Mouse (Mus musculus): Measurements from ENCODE around the gene Rec114.

The Rec114 gene

DNA sequence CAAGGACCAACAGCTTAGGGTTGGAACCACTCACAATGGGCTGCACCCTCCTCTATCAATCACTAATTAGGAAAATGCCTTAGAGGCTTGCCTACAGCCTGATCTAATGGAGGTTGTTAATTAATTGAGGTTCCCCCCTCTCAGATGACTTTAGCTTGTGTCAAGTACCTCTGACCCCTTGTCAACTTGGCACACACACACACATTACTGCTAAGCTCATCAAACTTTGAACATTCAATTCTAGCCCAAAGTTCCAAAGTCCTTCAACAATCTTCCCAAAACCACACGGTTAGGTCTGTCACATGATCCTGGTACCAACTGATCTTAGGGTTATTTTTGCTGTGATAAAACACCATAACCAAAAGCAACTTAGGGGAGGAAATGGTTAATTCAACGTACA is 26.9 kb downstream of the Rec114 start:
- no peak for DNase-seq (ENCODE audit: low spot score in 2 of 2)

DNA sequence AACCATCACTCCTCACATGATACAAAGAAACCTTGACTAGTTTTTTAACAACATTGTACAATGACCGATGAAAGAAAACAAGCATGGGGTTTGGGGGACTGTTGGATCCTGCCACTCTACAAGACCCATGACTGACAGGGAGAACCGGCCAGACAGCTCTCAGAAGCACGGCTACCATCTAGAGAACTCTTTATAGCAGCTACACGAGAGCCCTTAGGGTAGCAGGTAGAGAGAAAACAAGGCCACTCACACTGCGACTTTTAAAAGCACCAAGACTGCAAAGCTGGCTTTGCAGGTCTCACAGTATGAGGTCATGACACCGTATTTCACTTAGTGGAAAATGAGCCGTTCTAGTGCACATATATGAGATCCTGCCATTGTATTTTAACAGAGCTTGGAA is 33.1 kb downstream of the Rec114 start:
- DNase-seq (ENCODE audit: low spot score in 2 of 2) = no peak

DNA sequence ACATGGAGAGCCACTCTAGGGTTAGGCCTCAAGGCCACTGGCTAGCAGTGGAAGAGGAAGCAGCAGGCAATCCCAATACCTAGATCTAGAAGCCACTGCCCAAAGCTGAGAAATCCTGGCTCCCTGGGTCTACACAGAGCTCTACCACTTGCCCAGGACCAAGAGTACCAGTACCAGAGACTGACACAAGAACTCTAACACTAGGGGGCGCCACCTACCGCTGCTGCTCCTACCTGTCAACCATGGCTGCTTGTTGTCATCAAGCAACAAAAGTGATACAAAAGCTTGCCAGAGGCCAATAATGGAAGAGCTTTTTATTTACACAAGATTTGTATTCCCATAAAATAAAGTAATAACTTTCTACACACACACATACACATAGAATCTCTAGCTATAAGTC is 33.8 kb downstream of the Rec114 start:
- DNase-seq (ENCODE audit: low spot score in 2 of 2) = peak; percentile 2 to 15

DNA sequence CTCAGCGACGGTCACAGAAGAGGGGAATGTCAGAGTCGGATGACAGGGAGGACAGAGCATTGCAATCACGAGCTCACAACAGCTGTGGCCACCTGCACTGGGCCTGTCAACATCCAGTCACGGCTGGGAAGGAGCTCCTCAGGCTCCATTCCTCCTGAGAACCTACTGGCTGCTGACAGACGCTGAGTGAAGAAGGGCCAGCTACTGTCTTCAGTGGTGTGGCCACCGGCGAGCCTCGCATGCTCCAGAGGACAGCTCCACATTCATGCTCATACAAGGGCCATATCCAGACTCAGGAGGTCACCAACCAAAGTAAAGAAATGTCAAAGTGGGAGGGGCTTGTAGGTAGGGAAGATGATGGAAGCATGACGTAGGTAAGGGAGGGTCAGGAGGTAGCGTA is 36.0 kb downstream of the Rec114 start:
- DNase-seq (ENCODE audit: low spot score in 2 of 2) = no peak

DNA sequence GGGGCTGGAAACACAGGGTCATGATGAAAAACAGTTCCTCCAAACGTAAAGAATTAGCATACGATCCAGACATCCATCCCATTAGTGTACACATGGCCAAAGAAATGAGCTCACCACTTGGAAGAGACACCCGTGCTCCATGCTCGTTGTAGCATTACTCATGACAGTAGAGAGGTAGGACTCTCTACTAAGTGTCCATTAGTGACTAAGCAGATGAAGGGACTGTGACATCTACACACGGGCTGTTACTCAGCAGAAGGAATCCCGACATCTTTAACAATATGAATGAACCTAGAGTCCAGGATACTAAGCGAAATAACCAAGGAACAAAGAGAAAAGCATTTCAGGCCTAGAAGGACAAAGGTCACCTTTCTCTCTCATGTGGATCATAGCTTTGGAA is 37.7 kb downstream of the Rec114 start:
- DNase-seq (ENCODE audit: low spot score in 2 of 2) = no peak

DNA sequence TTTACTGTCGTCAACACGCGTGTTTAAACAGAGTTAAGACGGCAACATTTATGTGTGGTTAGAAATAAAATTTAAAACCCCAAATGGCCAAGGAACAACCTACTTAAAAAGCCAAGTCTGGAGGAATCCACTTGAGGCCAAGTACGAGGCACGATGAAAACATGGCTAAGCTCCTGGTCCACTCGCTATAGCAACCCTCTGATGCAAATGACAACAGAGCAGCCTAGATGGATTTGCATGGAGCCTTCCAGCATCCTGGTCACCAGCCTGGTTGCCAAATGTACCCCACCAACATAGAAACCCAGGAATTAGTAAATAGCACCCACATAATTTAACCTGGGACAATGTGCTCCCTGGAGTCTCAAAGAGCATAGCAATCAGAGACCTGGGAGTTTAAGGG is 40.0 kb downstream of the Rec114 start:
- DNase-seq (ENCODE audit: low spot score in 2 of 2) = no peak

DNA sequence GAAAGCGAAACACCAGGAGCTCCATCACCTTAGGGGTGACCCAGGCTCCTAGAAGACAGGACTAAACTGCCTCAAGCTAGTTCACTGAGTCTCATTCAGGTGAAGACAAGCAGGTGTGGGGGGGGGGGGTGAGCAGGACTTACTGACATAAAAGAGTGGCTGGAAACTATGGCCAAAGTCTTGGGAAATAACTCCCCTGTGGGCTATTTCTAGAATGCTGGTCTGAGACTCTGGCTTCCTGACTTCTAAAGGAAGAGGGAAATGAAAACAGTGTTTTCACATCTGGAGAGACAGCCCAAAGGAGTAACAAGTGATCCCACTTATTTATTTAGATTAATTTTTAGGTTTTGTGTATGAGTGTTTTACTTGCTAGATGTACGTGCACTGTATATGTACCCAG is 42.0 kb downstream of the Rec114 start:
- no peak for DNase-seq (ENCODE audit: low spot score in 2 of 2)

DNA sequence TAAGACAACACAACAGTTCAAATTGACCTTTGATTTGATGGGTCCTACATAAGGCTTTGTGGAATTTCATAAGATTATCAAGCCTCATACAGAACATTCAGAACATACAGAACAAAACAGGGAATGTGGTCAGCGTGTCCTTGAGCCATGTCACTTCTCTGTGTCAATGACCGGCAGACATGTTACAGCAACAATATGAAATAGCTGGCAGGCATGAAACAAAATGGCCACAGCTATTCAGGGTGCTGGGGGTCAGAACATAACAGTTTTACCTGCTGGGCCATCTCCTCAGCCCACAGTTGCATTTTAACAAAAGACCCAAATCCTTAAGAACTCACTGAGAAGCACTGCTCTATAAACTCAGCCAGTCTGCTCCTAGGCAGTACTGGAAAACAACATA is 45.3 kb downstream of the Rec114 start:
- DNase-seq (ENCODE audit: low spot score in 2 of 2) = no peak

DNA sequence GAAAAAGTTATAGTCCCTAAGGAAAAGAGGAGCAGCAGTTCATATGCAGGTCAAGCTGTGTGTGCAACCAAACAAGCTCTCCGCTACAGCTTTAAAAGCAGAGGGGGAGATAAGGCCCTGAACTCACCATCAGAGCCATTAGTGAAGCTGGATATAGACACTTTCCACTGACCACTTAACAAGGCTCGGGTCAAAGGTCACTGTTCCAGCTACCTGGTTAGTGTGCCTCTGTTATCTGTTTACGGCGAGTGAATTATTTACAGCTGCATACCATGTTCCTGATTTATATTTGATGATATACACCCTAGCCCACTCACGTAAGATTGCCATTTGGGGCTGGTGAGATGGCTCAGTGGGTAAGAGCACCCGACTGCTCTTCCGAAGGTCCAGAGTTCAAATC is 52.3 kb downstream of the Rec114 start:
- no peak for DNase-seq (ENCODE audit: low spot score in 2 of 2)

DNA sequence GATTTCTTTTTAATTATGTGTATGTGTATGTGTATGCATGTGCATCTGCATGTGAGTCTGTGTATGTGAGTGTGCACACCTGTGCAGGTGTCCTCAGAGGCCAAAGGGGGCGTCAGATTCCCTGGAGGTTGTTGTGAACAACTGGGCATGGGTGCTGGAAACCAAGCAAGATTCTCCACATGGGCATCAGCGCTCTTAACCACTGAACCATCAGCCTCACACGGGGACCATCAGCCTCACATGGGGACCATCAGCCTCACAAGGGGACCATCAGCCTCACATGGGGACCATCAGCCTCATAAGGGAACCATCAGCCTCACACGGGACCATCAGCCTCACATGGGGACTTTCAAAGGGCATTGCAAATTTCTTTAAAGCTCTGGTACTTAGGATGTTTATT is 53.1 kb downstream of the Rec114 start:
- DNase-seq (ENCODE audit: low spot score in 2 of 2) = no peak

DNA sequence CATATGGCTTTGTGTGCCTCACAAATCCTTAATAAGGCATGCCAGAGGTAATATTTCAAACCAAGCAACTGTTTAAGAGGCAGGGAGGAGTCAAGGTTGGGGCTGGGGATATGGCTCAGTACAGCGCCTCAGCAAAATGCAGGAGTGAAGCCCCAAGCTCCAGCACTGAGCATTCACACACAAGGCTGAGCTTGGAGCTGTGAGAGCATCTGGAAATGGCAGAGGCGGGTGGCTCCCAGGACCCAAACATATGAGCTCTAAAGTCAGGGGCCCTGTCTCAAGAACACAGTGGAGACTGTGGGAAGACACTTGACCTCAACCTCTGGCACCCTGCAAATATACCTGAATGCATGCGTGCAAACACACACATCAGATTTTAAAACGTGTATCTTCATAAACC is 55.7 kb downstream of the Rec114 start:
- no peak for DNase-seq (ENCODE audit: low spot score in 2 of 2)

DNA sequence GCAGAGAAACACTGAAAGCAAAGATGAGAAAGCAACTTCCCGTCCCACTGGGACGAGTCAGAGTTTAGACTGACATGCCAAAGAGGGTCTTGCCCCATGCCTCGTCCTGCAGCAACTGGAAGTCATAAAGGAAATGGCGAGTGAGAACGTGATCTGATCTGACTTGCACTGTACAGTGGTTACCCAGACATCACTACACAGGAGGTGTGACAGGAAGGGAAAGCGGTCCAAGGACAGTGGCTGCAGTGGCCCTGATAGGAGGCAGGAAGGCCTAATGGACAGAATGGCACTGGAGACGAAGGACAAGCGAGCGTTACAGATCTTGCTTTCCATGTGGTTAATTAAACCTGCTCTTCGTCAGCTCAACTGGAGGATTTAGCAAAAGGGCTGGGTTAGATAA is 58.5 kb downstream of the Rec114 start:
- no peak for DNase-seq (ENCODE audit: low spot score in 2 of 2)

DNA sequence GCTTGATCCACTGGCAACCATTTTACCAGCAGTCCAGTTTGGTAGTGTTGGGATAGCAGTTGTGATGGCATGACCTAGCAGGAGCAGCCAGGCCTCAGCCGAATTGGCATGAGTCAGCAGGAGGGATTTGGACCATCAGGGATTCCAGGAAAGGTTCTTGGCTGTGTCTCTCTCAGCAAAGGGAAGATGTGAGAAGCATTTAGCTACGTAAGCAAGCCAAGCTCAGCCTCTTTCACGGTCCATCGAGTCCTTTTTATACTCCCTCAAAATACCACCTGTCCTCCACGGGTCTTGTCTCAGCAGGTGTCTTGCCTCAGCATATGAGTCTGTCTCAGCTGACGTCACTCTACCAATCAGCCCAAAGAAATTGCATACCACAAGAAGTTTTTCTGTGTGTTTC is 60.4 kb downstream of the Rec114 start:
- no peak for DNase-seq (ENCODE audit: low spot score in 2 of 2)

DNA sequence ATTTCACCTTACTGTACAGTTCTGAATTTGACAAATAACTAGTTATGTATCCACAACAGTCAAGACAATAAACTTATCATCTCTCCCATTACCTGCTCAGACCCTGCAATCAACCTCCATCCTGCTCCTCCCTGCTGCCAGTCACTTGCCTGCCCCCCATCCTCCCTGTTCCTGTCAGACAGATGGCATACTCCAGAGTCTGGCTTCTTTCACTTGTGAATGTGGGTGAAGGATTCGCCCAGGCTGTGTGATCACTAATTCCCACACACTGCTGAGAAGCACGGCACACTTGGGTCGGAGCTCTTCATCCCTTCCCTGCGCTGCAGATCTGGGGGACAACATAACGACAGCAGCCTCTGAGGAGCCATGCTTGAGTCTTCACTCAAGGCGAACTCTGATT is 61.7 kb downstream of the Rec114 start:
- no peak for DNase-seq (ENCODE audit: low spot score in 2 of 2)

DNA sequence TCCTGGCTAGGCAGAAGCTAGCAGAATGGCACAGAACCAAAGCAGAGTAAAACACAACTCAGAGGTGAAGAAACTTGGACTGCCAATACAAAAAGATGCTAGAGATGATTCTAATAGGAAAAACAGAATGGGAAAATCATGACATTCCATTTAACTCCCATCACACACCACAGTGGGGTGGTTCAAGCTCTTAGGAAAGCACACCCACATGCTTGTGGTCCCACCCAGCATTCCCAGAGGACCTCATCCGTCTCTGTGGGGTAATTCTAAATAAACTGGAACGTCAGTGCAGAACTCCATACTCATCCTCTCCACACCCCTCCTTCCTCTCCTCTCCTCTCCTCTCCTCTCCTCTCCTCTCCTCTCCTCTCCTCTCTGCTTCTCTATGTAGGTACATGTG is 62.4 kb downstream of the Rec114 start:
- no peak for DNase-seq (ENCODE audit: low spot score in 2 of 2)

DNA sequence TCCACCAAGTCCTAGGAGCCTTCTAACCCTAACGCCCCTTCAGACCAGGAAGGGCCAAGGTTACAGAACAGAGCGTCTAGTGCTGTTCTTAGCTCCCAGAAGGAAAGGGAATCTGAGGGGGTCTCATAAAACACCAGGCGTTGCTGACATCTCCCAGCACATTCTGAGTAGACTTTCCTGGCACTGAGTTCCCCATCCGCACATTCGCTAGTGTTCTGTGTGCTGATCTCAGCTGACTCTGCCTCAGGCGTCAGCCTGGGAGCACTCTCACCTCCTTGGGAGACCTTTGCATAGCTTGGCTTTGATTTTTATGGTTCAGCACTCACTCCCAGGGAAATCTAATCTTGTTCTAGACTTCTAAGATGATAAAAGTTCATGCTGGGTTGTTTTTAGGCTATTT is 68.4 kb downstream of the Rec114 start:
- no peak for DNase-seq (ENCODE audit: low spot score in 2 of 2)

DNA sequence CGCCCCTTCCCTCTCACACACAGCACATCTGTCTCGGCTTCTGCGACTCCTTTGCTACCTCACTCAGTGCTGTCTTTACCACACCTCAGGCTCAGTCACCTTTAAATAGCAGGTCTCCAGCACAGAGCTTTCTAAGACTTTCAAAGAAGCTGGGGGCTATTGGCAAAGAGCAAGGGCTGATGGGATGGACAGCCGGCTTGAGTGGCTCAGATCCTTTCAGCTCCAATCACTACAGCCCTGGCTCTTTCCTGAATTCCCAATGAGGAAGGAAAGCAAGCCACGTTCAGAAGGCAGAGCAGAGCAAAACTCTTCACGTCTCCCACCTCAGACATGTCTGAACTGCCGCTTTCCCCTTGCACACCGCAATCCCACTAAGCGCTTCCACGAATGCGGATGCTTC is 69.0 kb downstream of the Rec114 start:
- no peak for DNase-seq (ENCODE audit: low spot score in 2 of 2)

DNA sequence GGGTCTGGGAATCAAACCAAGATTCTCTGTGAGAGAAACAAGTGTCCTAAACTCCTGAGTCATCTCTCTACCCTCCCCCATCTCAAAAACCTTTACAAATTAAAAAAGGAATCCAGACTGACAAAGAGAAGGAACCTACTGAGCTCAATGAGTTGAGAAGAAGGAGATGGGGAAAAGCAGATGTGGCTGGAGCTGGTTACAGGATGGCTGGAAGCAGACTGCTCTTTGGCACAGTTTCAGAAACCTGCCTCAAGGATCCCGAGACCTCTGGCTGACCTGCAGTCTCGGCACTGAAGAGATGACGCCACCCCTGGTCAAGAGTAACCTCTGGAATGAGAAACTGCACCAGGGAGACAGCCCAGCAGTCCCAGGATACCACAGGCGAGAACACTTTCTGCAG is 71.3 kb downstream of the Rec114 start:
- peak in 1 of 2 experiments; percentile 56 for DNase-seq (ENCODE audit: low spot score in 2 of 2)

DNA sequence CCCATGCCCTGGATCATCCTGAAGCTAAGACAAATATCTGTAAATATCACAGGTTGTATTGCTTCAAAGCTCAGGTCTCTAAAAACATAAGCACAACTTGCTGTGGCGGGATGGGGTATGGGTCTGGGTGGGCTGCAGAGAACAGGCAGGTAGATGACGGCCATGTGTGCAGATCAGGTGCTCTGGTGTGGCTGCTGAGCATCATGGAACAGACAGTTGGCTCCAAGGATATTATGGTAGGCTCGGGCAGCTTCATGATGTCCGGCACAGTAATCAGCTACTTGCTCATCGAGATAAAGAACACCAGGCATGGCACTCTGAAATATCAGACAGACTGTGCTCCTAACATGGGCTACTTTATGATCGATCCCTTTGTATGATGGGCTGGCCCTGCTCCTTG is 73.9 kb downstream of the Rec114 start:
- DNase-seq (ENCODE audit: low spot score in 2 of 2) = no peak

DNA sequence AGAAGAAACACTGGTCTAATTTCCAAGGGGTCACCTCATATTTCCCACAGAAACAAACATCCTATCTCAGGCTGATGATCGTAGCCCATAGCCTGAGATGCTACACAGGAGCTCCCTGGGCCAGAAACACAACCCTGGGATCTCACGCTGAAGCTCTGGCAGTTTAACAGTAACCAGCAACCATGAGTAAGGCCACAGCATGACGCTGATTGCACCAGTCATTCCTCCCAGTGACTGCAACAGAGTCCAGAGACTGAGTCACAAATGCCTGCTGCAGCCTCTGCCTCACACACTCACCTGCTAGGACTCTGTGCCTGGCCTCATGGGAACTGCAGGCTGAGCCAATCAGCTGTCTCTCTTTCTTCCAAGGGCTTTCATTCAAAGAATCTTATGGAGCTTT is 74.7 kb downstream of the Rec114 start:
- no peak for DNase-seq (ENCODE audit: low spot score in 2 of 2)

DNA sequence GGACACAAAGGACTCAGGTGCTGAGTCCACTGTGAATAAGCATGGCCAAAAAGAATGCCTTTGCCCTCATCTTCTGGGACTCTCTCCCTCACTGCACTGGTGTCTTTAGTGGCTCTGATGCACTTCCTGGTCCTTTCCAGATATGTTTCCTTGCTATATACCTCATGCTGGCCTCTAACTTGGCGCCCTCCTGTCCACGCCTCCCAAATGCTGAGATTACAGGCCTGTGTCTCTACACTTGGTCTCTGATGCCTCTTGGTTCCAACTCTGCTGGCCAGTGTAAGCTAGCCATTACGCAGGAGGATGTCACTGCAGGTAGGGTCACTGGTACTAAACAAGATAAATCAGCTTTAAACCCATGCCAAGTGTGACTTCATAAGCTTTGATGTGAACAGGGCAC is 75.6 kb downstream of the Rec114 start:
- no peak for DNase-seq (ENCODE audit: low spot score in 2 of 2)

DNA sequence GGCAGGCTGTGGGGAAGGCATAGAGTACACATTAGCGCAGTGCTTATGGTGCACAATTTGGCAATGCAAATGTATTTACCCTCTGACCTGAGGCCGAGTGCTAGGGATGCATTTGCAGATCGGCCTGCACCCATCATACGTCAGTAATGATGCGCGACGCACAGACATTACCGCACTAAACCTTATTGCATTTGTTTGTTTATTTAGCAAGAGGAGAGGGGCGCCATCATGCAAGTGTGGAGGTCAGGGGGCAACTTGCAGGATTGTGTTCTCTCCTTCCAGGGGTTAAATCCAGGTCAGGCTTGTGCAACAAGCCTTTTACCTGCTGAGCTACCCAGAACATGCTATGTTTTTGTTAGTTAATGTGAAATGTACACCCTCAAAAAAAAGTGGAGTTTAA is 76.5 kb downstream of the Rec114 start:
- no peak for DNase-seq (ENCODE audit: low spot score in 2 of 2)

DNA sequence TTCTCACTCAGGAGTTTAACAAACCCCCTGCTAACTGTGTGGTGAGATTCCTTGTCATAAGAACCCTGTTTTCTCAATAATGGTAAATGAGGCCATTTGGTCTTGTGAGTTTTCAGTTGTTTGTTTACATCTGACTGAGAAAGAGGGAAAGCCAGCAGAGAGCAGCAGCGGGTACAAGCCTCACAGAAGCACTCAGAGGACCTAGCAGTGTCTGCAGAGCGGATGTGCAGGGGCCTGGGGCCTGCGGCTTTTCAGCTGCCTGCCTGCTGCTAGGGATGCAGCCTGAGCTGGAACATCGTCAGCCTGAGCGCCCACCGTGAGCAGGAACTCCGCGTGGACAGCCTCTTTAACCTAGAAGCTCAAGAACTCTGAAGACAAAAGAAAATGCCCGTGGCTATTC is 77.6 kb downstream of the Rec114 start:
- DNase-seq (ENCODE audit: low spot score in 2 of 2) = no peak

DNA sequence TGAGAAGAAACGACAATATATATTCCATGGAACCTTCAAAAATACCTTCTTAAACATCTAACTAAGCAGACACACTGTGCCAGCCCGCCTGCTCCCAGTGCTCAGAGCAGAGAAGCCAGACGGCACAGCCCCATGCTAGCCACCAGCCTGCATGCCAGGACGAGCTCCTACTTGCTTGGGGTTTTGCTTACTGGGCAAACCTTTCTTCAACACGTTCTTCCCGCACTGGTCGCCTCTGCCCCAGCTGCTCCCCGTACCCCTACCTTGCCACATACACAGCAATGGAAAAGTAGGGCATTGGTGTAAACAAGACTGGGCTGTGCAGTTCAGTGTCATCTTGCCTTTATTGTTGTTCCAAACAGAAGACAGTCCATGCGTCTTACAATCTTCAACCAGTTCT is 78.3 kb downstream of the Rec114 start:
- peak; percentile 54 to 75 for DNase-seq (ENCODE audit: low spot score in 2 of 2)

DNA sequence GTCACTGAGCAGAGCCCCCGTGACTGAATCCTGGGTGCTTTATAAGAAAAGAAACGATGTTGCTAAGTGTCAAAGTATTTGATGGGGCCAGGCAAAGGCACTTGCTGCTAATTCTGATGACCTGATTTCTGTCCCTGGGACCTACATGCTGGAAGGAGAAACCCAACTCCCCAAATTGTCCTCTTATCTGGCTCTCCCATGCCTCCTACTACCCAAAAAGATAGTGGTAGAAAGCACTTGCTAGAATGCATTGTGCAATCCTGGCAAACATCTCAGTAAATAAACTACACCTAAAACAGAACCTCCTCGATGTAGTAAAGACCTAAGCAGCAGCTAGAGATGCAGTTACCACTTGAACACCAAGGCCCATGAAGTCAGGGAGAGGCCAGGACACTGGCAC is 81.0 kb downstream of the Rec114 start:
- DNase-seq (ENCODE audit: low spot score in 2 of 2) = no peak
